Mouse (Mus musculus): Measurements from ENCODE around the gene Twsg1.
A peak's percentile ranks its signal among the peaks of the same experiment; 100 is the strongest.

The Twsg1 gene

DNA sequence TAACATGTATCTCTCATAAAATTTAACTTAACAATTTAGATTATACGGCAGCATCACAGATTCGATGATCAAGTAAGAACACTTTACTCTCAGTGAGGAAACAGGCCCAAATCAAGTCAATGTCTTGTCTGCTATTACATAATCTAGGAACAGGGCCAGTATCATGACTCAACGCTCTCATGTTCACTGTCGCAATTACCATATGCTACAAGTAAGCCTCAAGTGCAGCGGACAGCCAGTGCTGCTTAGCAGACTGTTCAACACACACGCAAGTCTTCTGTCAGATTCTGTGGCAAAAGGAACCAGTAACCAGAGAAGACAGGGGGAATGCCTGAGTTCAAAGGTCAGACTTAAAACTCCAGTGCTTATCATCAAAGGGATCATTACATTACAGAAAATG, 20.1 kb downstream of the Twsg1 start:
- DNase-seq, result no peak

DNA sequence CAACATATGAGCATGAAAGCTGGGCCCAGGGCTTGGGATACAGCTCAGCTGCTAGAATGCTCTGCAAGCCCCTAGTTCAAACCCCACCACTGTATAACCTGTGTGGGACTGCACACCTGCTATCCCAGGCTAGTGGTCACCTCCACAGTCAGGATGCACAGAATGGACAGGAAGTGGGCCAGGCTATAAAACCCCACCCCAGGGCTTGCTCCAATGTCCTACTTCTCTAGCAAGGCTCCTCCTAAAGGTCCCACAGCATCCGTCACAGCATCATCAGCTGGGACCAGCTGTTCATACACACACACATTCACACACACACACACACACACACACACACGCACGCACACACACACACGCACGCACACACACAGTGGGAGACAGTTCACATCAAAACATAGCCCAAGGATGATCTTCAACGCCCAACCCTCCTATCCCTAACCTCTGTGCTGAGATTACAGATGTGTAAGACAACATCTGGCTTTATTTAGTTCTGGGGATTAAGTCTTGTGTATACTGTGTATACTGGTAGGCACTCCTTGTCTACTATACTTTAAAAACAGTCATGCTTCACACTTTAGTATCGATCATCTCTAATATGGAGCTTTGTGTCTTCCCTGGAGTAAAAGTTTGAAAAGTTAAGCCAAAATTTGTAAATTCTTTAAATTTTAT, 20.7 kb downstream of the Twsg1 start:
- no peak for DNase-seq

DNA sequence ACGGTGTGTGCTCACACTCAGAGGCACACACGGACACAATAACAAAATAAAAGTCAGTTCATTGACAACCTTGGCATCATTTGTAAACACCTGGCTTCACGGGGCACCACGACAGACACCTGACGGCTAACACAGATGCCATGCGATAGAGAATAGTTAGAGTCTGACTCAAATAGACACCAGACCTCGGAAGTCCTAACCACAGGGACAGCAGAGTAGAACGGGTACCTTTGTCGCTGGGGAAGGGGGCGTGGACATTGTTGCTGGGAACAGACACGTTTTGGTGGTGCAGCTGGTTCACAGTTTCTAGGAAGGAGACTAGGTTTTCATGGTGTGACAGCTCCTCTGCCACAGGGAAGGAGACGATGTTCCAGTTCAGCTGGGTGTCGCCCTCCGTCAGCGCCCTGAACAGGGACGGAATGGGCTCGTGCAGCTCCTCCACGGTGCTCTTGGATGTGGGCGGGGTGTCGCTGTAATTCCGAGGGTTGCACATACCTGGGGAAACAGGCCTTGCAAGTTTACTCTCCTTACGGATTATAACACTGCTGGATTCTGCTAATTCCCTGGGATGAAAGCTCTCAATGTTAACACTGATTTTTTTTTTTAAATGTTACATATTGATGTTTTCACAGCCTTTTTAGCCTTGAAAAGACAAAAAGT, 21.6 kb downstream of the Twsg1 start:
- no peak for DNase-seq

DNA sequence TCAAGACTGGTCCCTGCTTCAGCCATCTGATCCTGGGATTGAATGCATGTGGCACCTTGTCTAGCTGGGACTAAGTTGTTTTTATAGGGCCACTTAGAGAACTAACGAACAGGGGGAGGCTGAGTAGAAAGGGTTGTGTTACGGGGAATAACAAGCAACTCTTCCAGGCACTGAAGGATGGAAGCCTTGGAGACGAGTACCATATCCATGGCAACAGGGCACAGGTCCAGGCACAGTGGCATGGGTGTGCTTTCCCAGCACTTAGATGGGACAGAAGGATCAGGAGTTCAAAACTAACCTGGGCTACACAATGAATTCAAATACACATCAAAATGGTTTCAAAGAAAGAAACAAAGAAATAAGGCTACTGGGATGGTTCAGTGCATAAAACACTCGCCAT, 23.9 kb downstream of the Twsg1 start:
- DNase-seq, result no peak

DNA sequence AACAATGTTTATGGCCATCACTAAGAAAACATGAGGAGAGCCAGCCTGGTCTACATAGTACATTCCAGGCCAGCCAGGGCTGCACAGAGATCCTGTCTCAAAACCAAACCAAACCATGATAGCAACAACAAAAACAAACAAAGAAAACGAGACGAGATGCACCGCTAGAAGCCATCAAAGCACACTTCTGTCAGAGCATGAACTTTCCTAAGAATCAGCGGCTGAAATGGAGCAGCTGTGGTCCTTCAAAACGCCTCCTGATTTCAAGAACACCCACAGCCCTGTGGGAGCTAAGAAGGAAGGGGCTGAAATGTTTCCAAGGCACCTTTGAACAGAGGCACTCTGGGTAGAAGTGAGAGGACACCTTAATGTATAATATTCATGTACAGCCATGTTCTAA, 26.8 kb downstream of the Twsg1 start:
- DNase-seq, result no peak

DNA sequence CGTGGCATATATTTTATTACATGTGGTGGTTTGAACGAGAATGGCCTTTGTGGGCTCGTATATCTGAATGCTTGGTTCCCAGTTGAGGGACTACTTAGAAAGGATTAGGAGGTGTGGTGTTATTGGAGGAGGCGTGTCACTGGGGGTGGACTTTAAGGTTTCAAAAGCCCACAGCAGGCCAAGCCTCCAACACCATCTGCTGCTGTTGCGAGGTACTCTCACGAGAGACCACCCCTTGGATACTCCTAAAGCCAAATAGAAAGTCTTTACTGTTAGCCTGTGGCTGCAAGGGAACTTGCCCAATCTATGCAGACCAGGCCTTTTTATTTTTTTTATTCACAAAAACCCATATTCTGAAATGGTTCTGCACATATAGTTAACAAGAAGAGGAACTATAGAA, 29.1 kb downstream of the Twsg1 start:
- DNase-seq, result no peak

DNA sequence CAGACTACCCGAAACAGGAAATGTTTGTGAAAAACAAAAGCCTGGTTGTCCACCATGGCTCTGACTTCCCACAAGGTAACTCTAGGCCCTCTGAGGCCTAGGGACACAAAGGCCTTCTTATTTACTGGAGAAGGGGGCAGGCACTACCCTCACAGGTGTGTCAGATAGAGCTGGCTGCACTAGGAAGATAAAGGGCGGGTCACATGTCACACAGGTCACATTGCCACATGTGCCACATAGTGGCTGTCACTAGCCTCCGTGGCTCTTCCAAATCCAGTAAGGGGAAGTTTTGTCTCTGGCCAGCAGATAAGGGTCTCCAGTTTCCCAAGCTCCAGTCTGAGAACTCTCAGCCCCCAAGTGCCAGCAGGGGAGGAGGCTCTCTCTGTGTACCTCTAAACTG, 31.8 kb downstream of the Twsg1 start:
- no peak for DNase-seq

DNA sequence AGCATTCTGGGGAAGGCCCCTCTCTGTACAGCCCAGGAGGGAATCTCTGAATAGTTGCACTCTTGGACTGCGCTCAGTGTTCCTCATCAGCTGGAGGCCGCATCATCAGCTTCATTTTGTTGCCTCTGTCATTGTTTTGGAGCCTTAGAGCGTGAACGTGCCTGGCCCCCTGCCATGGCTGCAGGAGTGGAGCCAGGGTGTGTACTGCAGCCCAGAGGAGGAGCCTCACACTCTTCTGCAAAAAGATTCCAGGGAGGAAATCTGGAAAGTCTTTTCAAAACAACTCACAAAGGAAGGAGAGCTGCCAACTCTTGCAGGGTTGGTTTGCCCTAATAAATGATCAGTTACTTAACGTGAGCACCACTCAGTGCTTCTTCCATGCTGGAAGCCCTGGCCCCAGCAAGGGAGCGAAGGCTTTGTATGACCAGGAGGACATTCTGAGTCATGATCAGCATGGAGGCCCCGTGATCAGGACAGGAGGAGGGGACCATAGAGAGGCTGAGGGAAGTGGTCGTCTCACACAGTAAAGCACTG, 34.8 kb downstream of the Twsg1 start:
- no peak for DNase-seq

DNA sequence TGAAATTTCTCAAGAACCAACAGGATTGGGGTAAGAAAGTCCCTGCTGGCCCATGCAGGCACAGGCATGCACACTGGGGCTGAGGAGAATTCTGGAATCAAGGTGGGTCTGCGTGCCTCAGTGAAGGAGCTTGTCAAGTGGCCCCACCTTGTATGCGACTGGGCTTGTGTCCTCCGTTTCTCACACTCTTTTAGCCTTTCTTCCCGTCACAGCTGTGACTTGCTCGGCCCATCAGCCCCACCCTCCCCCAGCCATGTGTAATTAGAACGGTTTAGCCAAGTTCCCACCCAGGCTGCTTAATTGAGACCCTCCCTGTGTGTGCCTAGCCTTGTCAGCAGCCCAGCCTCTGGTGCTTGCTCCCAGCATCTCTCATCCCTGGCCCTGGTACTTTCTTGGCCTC, 36.9 kb downstream of the Twsg1 start:
- no peak for DNase-seq

DNA sequence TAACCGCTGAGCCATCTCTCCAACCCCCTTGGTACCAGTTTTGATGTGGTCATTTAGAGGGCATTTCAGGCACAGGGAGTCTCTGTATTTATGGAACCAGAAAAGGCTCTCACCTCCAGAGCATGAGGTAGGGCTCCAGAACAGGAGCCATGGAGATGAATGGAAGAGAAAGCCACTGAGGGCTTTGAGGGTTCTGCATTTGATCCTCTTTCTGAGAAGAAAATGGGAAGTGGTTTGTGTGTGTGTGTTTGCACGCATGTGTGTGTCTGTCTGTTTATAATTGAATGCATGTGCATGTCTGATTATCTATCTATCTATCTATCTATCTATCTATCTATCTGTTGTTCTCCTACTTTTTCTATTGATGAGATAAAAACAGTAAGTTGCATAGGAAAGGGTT, 38.8 kb downstream of the Twsg1 start:
- DNase-seq, result no peak

DNA sequence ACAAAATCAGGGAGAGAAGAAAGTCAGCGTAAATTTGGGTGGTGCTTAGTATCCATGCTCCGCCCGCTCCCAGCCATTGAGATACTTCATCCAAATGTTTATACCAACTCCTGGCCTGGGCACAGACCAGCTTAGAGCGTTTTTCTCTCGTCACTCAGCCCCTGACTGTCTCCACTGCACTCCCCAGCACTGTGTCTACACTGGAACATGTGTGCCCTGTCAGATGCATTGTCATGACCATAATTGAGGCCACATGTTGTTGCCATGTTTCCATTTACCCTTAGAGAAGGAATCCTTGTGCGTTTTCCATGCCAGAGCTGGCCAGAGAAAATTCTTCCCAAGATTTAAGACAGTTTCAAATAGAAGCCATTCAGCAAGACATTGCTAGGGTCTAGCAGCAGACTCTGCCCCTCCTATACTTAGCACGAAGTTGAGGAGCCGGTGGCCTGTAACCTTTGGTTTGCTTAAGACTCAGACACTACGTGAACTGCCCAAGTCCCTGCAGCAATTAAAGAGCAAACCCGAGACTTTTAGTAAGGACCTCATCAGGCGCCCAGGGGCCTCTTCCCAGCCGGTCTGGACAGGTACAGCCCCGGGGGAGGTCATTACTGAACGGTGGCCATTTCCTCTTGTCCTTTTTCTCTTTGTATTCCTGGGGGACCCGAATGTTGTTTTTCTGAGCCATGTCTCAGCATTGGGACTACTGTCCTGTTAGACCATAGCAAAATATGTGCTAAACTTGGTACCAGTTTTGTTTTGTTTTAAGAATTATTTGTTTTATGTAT, 39.5 kb downstream of the Twsg1 start:
- no peak for DNase-seq

DNA sequence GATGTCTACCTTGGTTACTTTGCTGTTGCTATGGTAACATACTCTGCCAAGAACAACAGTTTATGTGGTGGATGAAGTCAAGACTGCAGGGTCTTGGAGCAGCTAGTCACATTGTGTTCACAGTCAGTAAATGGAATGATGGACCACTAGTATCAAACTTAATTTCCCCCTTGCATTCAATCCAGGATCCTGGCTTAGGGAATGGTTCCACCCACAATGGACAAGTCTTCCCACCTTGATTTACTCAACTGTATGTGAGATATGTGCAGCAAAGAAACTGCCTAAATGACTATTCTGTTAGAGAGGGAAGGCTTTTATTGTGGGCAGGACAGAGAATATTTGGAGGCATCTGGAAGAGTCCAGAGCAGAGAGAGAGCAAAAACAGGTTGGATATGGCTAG, 42.8 kb downstream of the Twsg1 start:
- no peak for DNase-seq

DNA sequence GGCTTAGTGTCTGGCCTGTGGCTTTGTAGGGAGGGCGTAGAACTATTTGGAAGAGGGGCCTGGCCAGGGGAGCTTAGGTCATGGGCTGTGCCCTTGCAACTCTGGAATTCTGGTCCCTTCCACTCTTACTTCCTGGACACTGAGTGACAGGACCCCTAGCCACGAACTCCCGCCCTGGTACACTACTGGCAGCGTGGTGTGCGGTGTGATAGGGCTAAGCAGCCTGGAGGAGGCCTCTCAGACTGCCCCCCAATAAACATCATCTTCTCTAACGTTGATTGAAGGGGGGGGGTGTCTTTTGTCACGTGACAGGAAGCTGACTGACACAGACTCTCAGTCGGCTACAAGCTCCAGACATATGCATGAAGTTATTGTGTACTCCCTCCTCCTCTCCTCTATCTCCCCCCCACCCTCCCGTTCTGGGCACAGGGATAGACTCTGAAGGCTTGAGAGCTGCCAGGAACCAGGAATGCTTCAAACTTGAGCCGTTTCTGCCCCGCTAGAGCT, 44.1 kb downstream of the Twsg1 start:
- no peak for DNase-seq

DNA sequence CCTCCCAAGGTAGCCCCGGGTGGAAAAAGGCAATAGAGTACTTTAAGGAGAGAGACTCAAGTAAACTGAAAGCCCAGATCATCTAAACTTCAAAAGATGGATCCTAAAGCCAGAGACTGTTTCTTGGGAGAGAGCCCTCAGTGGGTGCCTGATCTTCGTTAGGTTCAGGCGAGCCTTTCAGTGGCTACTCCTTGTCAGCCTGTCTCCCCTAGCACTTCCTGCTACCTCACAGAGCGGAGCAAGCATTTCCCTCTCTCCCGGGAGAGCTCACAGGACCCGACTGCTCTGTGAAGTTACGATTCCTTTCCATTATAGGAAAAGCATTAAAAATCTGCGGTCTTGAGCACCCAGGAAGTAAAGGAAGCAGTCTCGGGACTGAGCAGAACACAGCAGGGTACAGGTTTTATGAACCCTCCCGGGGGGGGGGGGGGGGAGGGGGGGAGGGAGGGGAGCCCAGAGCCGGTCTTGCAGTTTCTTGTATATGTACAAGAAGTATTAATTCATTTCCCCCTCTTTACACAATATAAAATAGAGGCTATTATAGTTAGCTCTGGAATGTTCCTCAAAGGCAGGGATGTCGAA, 44.6 kb downstream of the Twsg1 start:
- DNase-seq, result no peak

DNA sequence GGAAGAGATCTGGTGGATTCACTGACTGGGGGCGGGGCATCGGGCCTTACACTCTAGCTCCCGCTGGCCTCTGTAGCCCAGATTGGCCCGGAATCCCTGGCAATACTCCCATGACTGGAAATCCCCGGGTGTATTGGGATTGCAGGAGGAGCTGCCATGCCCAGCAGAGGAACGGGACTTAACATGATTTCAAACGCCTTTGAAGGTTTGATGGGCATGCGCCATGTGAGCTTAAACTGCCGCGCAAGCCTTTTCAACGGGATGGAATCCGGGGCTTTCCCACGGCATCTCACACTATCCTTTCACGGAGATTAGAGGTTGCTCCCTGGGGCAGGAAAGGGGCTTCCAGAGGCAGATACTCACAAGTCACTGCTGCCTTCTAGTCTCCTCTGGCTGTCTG, 45.8 kb downstream of the Twsg1 start:
- DNase-seq, result no peak

DNA sequence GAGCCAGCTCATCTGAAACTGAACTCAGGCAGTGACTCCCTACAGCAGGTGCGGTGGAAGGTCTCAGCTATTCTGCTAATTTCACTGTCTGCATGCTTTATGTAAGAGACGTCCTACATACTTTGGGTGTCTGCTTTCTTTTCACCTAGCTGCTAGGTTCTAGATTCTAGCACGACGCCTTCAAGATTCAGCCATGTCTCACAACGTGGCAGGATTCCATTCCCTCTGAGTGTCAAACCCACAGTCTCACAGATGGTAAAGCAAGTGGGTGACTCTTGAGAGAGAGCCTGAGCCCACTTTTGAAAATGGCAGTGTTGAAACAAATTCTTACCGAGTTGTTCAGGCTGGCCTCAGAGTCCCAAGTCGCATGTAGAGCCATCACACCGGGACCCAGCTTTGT, 47.2 kb downstream of the Twsg1 start:
- DNase-seq, result no peak

DNA sequence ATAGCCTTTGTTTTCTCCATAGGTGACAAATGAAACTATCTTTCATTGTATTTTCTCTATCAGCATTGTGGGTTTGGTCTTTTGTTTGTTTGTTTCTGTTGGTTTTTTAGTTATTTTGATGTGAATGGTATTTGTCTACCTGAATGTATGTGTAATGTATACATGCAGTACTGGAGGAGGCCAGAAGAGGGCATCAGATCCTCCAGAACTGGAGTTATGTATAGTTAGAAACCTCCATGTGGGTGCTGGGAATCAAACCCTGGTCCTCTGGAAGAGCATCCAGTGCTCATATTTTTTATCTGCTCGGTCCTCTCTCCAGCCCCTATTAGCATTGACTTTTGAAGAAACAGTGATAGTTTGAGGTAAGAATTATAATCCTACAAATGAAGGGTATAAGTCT, 48.0 kb downstream of the Twsg1 start:
- DNase-seq, result no peak

DNA sequence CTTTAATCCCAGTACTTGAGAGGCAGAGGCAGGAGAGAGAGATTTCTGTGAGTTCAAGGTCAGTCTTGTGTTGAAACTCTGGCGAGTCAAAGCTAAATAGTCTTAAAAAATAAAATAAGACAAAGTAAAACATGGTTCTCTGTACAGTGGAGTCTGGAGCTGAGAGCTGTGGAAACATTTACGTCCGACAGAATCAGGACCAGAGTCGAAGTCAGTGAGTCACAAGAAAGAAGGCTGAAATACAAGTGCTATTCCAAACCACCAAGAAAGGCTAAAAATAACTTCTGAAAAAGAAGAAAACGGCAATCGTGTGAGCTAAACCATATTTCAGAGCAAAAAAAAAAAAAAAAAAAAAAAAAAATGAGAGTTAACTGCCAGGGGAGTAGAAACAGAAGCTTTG, 48.7 kb downstream of the Twsg1 start:
- DNase-seq, result no peak

DNA sequence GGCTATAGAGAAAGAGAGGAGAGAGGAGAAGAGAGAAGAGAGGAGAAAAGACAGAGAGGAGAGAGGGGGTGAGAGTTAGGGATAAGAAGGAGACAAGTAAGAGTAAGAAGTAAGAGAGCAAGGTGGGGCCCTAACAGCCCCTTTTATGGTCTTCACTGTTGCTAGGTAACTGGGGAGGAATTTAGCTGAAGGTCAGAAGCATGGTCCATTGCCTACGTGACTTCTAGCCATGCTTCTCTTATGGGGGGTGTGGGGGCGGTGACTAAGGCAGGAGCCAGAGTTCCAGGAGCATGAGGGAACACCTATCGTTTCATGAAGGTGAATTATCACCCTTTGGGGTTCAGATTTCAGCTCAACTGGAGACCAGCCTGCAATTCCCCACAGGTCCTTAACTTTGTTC, 55.0 kb downstream of the Twsg1 start:
- no peak for DNase-seq

DNA sequence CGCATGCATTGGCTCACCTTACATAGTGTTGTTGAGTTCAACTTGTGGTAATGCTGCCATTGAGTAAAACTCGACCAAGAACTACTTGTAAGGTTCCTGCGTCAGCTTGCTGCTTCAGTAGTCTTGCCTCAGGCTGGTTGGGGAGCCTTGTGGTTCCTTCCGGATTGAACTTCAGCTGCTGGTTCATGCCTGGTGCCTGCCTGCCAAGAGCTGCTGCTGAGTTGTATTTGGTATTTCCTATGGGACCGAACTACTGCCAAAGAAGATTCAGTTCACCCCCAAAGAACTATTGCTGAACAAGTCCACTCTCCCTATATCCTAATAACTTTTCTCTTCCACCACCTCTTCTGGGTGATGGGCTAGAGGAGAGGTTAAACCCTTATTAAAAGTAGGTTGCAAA, 61.5 kb downstream of the Twsg1 start:
- DNase-seq, result no peak

DNA sequence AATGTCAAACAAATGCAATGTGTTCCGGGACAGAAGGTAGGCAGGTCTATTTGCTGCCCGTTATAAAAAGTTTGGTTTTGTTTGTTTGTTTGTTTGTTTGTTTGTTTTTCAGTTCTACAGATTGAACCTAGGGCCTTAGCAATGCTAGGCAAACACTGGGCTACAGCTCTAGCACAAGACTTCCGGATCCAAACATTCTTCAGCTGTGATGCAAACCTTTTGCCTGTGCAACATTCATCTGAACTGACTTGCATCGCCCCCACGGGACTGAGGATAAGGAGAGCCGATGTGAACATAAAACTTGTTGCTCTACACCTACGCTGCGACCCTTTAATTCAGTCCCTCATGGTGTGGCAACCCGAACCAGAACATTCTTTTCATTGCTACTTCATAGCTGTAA, 64.5 kb downstream of the Twsg1 start:
- DNase-seq, result peak; percentile 24

DNA sequence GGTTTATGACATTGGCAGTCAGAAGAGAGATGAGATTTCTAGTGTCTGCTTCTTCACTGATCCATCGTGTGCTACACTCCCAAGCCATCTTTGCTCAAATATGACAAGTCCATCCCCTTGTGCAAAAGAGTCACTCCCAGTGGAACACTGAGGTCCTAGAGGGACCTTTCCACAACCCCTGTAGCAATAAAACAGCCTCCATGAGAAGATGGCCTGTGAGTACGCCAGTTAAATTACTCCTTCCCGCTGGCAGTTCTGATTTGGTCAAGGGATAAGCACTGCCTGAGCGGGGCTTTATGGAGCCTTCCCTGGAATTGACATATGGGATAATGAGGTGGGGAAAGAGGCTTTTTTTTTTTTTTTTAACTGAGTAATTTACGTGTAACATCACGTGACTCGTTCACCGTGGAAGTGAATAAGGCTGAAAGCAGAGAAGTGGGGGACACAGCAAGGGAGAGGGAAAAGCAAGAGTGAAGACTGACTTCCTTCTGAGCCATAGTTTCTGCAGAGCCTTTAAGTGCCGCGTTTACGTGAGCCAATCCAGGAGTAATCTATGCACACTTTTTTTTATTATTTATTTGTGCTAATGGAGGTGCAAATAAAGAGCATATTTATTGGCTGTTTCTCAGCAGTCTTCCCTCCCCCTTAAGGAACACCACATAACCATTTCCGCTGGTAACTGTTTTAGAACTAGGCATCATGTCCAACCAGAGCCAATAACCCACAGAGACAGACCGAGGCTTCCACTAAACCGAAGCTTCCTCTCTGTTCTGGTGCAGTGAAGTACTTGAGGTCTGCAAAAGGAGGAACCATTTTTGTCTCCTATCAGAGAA, 65.1 kb downstream of the Twsg1 start, which contains the start of gene Ralbp1:
TSS of gene Ralbp1 (minus strand) at position 102 of the 833 bp plus-strand sequence.
- peak; percentile 49 for DNase-seq

DNA sequence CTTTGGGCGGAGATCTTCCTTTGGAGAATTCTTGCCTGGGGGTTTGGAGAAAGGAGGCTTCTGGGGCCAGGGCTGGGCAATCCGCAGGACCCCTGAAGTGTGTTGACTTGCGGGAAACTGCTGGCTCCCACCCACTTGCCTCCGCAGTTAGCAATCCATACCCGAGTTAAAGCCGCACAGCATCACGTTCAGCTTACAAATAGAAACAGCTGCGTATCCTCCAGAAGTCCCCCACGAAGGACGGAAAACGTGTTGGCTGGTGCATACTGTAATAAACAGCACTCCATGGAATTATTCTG, 65.7 kb downstream of the Twsg1 start:
- no peak for DNase-seq
